Mouse (Mus musculus): ENCODE results near the gene Unc13a. TPM values are rescaled to one million over a fixed set of nuclear protein-coding genes. Genes with fewer than 3 reads are reported as not detected.

The Unc13a gene
- polyA plus RNA-seq (2014; fragmentation: Illumina TruSeq; extraction: RNeasy Lipid Tissue Mini Kit (QIAGEN cat#74804); ENCODE audit: low read depth, low replicate concordance), result 0.61 TPM

DNA sequence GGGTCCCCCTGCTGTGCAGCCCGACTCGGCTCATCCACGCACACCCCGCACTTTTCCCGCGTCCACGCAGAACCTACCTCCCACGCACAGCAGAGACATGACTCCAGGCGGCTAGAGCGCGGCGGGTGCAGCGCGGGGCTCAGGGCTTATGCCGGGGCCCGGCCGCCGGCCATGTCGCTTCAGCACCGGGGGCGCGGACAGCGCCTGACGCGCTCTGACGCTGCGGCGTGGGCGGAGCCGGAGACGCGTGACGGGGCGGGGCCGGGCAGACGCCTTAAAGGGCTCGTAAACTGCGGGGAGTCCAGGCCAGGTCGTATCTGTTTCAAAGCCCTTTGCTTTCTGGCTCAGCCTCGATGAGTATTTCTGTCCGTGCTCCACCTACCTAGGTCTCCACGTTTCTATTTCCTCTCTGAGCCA lies at the start of gene Unc13a:
Unc13a (minus strand) TSS at position 209 of the 417 bp plus-strand sequence.

DNA sequence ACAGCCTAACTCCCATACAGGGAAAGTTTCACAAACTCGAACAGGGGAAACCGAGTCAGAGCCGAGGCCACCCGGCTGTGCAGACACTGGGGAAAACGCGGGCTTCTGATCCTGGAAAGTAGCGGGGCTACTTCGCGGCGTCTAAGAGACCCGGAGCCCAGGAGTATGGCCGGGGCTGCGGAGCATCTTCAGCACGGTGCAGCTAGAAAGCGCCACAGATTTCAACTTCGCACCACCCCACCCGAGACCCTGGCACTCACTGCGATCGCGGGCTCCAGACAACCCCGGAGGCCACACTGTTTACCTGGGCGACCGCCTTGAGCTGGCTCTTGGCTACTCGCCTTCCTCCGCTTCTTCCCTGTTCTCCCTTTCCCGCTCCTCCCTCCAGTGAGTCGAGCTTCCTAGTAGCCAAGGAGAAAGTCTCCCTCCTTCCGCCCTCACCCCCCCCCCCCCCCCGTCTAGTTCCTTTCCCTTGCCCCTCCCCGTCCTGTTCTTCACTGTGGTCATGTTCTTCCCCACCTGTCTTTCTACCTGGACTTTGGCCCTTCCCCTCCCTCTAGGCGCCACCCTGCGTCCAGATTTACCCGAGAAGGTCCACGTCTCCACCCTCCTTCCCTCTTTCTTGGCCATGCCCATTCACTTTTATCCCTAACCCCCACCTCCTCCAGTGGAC lies 30.0 kb upstream of the Unc13a start, which contains the start of gene B3gnt3:
B3gnt3 (minus strand) TSS at position 376 of the 673 bp plus-strand sequence.

DNA sequence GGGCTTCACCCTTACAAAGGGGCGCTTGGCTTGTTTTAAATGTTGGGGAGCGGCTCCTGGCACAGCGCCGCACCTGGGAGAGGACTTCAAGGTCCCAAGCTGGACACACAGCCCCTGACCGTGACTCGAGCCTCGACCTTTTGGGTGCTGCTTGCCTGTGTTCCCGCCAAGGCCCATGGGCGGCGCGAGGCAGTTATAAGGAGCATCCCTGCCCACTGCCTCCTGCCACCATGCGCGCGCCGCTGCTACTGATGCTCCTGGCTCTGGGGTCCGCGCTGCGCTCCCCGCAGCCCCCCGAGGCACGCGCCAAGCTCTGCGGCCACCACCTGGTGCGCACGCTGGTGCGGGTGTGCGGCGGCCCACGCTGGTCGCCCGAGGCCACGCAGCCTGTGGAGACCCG lies 17.5 kb upstream of the Unc13a start, which contains the start of gene Insl3:
Insl3 (plus strand) TSS at position 187 of the 400 bp plus-strand sequence.

DNA sequence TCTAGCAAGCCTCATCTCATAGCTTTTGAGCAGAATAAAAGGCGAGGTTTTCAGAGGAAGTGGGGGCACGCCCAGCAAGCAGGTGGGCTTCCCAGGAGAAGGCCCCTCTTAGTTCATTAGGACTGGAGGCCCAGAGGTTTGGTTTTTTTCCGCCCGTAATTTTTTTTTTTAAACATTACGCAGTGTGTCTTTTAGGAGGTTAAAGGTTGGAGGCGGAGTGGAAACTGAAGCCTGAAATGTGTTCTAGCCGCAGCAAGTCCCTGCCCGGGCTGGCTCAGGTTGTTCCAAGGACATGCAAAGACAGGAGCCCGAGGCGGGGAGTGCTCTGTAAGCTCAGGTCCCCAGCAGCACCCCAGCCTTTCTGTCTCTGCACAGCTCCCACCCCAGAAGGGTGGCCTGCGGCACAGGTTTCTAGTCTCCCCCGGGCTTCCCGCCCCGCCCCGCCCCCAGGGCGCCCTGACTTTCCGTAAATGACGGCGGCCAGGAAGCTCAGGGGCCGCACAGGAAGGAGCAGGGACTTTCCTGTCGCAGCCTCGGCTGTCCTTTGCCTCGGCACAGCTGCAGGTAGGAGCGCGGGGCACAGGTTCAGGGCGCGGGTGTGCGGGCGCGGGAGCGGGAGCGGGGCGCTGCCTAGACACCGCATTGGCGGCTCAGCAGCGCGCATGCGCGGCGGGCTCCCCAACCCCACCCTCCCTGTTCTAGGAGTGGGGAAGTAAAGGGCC lies 4.6 kb upstream of the Unc13a start, which contains the start of gene Jak3:
Jak3 (plus strand) TSS at position 277 of the 722 bp plus-strand sequence.

DNA sequence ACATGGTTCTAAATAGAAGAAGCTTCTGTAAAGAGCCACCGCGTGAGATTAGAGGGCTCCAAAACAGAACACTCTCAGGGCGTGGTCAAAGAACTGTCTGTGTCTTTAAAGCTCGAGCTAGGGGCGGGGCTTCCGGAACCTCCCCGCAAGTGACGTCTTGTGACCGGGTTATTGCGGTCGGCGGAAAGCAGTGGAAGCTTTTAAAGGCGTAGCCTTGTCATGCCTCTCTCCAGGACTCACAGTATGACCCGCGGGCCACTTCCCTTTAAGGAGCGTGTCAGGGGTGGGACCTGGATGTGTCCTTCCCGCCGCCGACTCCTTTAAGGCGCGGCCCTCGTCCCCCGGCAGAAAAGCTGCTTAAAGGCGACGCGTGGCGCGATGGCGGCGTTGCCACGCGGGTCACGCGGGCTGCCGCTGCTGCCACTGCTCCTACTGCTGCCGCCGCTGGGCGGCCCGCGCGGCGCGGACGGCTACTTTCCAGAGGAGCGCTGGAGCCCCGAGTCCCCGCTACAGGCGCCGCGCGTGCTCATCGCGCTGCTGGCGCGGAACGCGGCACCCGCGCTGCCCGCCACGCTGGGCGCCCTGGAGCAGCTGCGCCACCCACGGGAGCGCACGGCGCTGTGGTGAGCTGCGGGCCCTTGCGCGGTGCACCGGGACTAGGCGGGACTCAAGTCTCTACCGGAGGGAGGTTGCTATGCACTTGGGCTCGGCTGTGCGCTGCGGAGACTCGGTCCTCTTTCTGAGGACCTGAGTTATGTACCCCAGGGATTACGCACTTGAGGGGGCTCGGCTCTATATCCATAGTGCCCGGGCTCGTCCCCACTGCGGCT lies 60.5 kb downstream of the Unc13a start, which contains the start of gene Colgalt1:
Colgalt1 (plus strand) TSS at position 177 of the 830 bp plus-strand sequence.

DNA sequence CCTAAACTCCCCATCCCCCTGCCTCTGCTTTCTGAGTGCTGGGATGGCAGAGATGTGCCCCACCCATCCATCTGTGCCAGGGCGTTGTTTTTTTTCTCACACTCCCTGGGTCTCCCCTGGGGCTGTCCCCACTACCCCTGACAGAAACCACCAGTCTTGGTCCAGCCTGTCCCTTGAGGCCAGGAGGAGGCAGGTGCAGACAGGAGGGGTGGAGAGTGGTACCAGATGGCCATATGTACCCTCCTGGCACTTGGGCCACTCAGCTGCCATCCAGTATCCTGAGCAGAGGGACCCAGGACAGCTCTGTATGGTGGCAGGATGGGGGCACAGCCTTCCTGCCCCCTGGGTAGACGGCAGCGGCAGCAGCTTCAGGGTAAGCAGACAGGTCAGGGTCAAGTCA lies 74.1 kb downstream of the Unc13a start, which contains the start of gene Fam129c:
Fam129c (plus strand) TSS at position 198 of the 400 bp plus-strand sequence.

DNA sequence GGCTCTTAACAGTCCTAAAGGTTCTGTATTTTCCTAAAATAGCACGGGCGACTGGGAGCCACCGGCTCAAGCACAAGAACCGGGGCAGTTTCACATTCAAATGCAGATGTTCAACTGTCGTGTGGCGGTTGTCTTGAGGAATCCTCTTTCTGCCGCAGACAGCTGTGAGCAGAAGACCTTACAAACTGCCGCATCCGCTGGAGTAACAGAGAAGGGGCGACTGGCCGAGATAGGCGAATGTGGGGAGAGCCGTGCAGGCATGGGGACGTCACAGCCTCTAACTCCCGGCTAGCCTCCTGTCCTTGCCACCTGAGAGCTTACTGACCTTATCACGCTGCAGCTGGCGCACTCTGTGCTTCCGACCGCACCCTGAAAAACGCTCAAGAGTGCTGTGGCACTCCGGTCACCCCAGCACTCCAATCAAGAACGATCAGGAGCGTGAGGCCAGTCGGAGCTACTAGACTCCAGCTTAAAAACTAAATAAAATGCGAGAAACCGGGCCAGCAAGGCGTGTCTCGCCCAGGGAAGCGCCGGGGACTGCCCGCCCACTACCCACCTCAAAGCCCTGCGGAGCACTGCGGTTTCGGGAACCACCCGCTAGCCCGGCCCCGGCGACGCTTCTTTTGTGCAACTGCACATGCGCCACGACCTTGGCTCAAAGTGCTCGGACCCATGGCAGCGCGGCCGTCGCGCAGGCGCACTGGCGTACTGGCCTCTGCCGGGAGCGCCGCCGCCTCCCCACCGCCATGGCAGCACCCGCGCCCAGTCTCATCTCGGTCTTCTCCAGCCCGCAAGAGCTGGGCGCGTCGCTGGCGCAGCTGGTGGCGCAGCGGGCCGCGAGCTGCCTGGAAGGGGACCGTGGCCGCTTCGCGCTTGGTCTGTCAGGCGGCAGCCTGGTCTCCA lies 79.8 kb downstream of the Unc13a start, which contains the start of gene Pgls:
Pgls (plus strand) TSS at position 706 of the 903 bp plus-strand sequence.

Other genes starting within 250 kb of the Unc13a start
- gene Abhd8, start 208.1 kb downstream of the Unc13a start, polyA plus RNA-seq (2014; fragmentation: Illumina TruSeq; extraction: RNeasy Lipid Tissue Mini Kit (QIAGEN cat#74804); ENCODE audit: low read depth, low replicate concordance), result 16.7 TPM
- gene Mrpl34, start 206.8 kb downstream of the Unc13a start, polyA plus RNA-seq (2014; fragmentation: Illumina TruSeq; extraction: RNeasy Lipid Tissue Mini Kit (QIAGEN cat#74804); ENCODE audit: low read depth, low replicate concordance), result 57.3 TPM
- 59.1 TPM for gene Dda1, start 202.6 kb downstream of the Unc13a start, polyA plus RNA-seq (2014; fragmentation: Illumina TruSeq; extraction: RNeasy Lipid Tissue Mini Kit (QIAGEN cat#74804); ENCODE audit: low read depth, low replicate concordance)
- 9.2 TPM for gene Ano8, start 185.8 kb downstream of the Unc13a start, polyA plus RNA-seq (2014; fragmentation: Illumina TruSeq; extraction: RNeasy Lipid Tissue Mini Kit (QIAGEN cat#74804); ENCODE audit: low read depth, low replicate concordance)
- 14.5 TPM for gene Gtpbp3, start 183.7 kb downstream of the Unc13a start, polyA plus RNA-seq (2014; fragmentation: Illumina TruSeq; extraction: RNeasy Lipid Tissue Mini Kit (QIAGEN cat#74804); ENCODE audit: low read depth, low replicate concordance)
- 33.6 TPM for gene Plvap, start 160.0 kb downstream of the Unc13a start, polyA plus RNA-seq (2014; fragmentation: Illumina TruSeq; extraction: RNeasy Lipid Tissue Mini Kit (QIAGEN cat#74804); ENCODE audit: low read depth, low replicate concordance)
- gene Ccdc194, start 146.0 kb downstream of the Unc13a start, polyA plus RNA-seq (2014; fragmentation: Illumina TruSeq; extraction: RNeasy Lipid Tissue Mini Kit (QIAGEN cat#74804); ENCODE audit: low read depth, low replicate concordance), result not detected
- 70.8 TPM for gene Bst2, start 134.3 kb downstream of the Unc13a start, polyA plus RNA-seq (2014; fragmentation: Illumina TruSeq; extraction: RNeasy Lipid Tissue Mini Kit (QIAGEN cat#74804); ENCODE audit: low read depth, low replicate concordance)
- 72.0 TPM for gene Mvb12a, start 128.8 kb downstream of the Unc13a start, polyA plus RNA-seq (2014; fragmentation: Illumina TruSeq; extraction: RNeasy Lipid Tissue Mini Kit (QIAGEN cat#74804); ENCODE audit: low read depth, low replicate concordance)
- gene Tmem221, start 112.9 kb downstream of the Unc13a start, polyA plus RNA-seq (2014; fragmentation: Illumina TruSeq; extraction: RNeasy Lipid Tissue Mini Kit (QIAGEN cat#74804); ENCODE audit: low read depth, low replicate concordance), result 3.1 TPM
- 0.98 TPM for gene Nxnl1, start 105.2 kb downstream of the Unc13a start, polyA plus RNA-seq (2014; fragmentation: Illumina TruSeq; extraction: RNeasy Lipid Tissue Mini Kit (QIAGEN cat#74804); ENCODE audit: low read depth, low replicate concordance)
- gene Slc27a1, start 102.9 kb downstream of the Unc13a start, polyA plus RNA-seq (2014; fragmentation: Illumina TruSeq; extraction: RNeasy Lipid Tissue Mini Kit (QIAGEN cat#74804); ENCODE audit: low read depth, low replicate concordance), result 216 TPM
- 87.6 TPM for gene Pgls, start 79.6 kb downstream of the Unc13a start, polyA plus RNA-seq (2014; fragmentation: Illumina TruSeq; extraction: RNeasy Lipid Tissue Mini Kit (QIAGEN cat#74804); ENCODE audit: low read depth, low replicate concordance)
- 2.5 TPM for gene Fam129c, start 74.1 kb downstream of the Unc13a start, polyA plus RNA-seq (2014; fragmentation: Illumina TruSeq; extraction: RNeasy Lipid Tissue Mini Kit (QIAGEN cat#74804); ENCODE audit: low read depth, low replicate concordance)
- 76.1 TPM for gene Colgalt1, start 60.8 kb downstream of the Unc13a start, polyA plus RNA-seq (2014; fragmentation: Illumina TruSeq; extraction: RNeasy Lipid Tissue Mini Kit (QIAGEN cat#74804); ENCODE audit: low read depth, low replicate concordance)
- 10.6 TPM for gene Jak3, start 4.5 kb upstream of the Unc13a start, polyA plus RNA-seq (2014; fragmentation: Illumina TruSeq; extraction: RNeasy Lipid Tissue Mini Kit (QIAGEN cat#74804); ENCODE audit: low read depth, low replicate concordance)
- 46.9 TPM for gene Insl3, start 17.5 kb upstream of the Unc13a start, polyA plus RNA-seq (2014; fragmentation: Illumina TruSeq; extraction: RNeasy Lipid Tissue Mini Kit (QIAGEN cat#74804); ENCODE audit: low read depth, low replicate concordance)
- gene B3gnt3, start 30.0 kb upstream of the Unc13a start, polyA plus RNA-seq (2014; fragmentation: Illumina TruSeq; extraction: RNeasy Lipid Tissue Mini Kit (QIAGEN cat#74804); ENCODE audit: low read depth, low replicate concordance), result 5.7 TPM
- 5.7 TPM for gene Fcho1, start 54.0 kb upstream of the Unc13a start, polyA plus RNA-seq (2014; fragmentation: Illumina TruSeq; extraction: RNeasy Lipid Tissue Mini Kit (QIAGEN cat#74804); ENCODE audit: low read depth, low replicate concordance)
- 6.1 TPM for gene Zfp709, start 210.3 kb upstream of the Unc13a start, polyA plus RNA-seq (2014; fragmentation: Illumina TruSeq; extraction: RNeasy Lipid Tissue Mini Kit (QIAGEN cat#74804); ENCODE audit: low read depth, low replicate concordance)
- 2.9 TPM for gene Zfp882, start 236.9 kb upstream of the Unc13a start, polyA plus RNA-seq (2014; fragmentation: Illumina TruSeq; extraction: RNeasy Lipid Tissue Mini Kit (QIAGEN cat#74804); ENCODE audit: low read depth, low replicate concordance)
- gene Zfp617, start 236.9 kb upstream of the Unc13a start, polyA plus RNA-seq (2014; fragmentation: Illumina TruSeq; extraction: RNeasy Lipid Tissue Mini Kit (QIAGEN cat#74804); ENCODE audit: low read depth, low replicate concordance), result 16.8 TPM